Mouse (Mus musculus) lung, embryonic 15.5 days (tissue): Measurements from ENCODE around the gene Fndc3b. TPM values are rescaled to one million over a fixed set of nuclear protein-coding genes. Genes with fewer than 3 reads are reported as not detected.

ENCODE experiments used
- ATAC-seq: fragments of 200-750 bp; cut with Nextera tagmentation; 2 replicates; pipeline ENCODE4 v1.8.0; 2017; ENCODE audit warnings: moderate number of reproducible peaks, borderline replicate concordance; ENCODE audit not compliant: low FRiP score, low TSS enrichment; ENCODE audit errors: extremely low read depth
- H3K27ac ChIP-seq: fragments of 300-500 bp; sonication (generic); 2 replicates; pipeline ENCODE4 v1.5.1; 2015; ENCODE audit warnings: moderate library complexity, mild to moderate bottlenecking, inconsistent platforms
- H3K27me3 ChIP-seq: fragments of 300-500 bp; sonication (generic); 2 replicates; pipeline ENCODE4 v1.6.1; 2015; ENCODE audit warnings: inconsistent platforms
- H3K36me3 ChIP-seq: fragments of 300-500 bp; sonication (generic); 2 replicates; pipeline ENCODE4 v1.6.1; 2015; ENCODE audit warnings: inconsistent platforms
- H3K4me1 ChIP-seq: fragments of 300-500 bp; sonication (generic); 2 replicates; pipeline ENCODE4 v1.6.1; 2015; ENCODE audit warnings: inconsistent platforms
- H3K4me2 ChIP-seq: fragments of 300-500 bp; sonication (generic); 2 replicates; pipeline ENCODE4 v1.6.1; 2015; ENCODE audit warnings: inconsistent platforms, mild to moderate bottlenecking, moderate library complexity
- H3K4me3 ChIP-seq: fragments of 300-500 bp; sonication (generic); 2 replicates; pipeline ENCODE4 v1.5.1; 2015; ENCODE audit warnings: mild to moderate bottlenecking, inconsistent platforms
- H3K9ac ChIP-seq: fragments of 300-500 bp; sonication (generic); 2 replicates; pipeline ENCODE4 v1.6.1; 2015; ENCODE audit warnings: inconsistent platforms
- H3K9me3 ChIP-seq: fragments of 300-500 bp; sonication (generic); 2 replicates; pipeline ENCODE4 v1.6.1; 2016; ENCODE audit warnings: inconsistent platforms
- WGBS: fragments of 180-500 bp; shearing (Covaris S2); methylation state at CpG from one replicate; pipeline ENCODE4 v1.1.7; 2015; 5-methylcytosine and 5-hydroxymethylcytosine counted together
- polyA plus RNA-seq: library from polyadenylated mRNA; unstranded; fragments of >200 nt; fragmentation: Nextera tagmentation; extraction: Ambion mirVana; gene quantifications from 2 replicates; pipeline ENCODE4 v1.2.1, GENCODE M21; 2015

Fndc3b gene
- 33.5 and 35.7 TPM in 2 replicates for polyA plus RNA-seq

DNA sequence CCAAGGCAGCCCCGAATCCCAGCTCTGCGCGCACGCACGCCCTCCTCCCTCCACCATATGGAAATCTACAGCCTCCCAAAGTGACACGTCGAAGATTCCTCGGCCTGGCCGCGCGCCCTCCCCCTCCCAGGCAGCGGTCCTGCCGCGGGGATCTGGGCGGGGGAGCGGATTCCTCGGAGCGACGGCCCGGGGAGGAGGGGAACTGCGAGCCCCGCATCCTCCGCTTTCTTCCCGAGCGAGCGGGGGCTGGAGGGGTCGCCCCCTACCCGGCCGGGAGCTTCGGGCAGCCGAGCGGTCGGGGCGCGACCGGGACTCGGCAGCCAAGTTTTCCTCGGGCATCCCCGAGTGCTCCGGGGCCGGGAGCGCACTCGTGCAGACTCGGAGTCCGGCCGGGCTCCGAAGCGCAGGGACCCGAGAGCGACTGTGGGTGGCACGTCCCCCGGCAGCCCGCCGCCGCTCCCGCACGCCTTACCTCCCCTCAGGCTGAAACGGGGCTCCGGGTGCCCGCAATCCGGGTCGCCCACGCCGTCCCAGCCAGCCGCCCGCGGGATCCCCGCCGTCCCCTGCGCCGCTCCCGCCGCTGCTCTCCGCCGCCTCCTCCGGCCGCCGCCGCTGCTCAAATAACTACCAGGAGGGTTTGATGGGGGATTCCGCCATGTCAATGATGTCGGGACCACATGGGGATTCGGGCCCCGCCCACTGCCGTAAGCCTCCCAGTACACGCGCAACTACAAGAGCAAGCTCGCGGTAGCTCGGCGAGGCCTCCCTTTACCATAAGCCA lies at the start of gene Fndc3b:
Gene Fndc3b (minus strand): TSS at position 660 of the 781 bp plus-strand sequence.
- H3K4me1 ChIP-seq: peaks cover 25% of the 10 kb centered on the region
- H3K9me3 ChIP-seq: no peaks in the 10 kb centered on the region
- peak within 1 kb of the TSS; percentile 91 for H3K9ac ChIP-seq
- H3K36me3 ChIP-seq: no peaks in the 10 kb centered on the region
- H3K27me3 ChIP-seq: no peaks in the 10 kb centered on the region
- under 1% methylated on average over 75 of the region's 90 CpGs for whole genome bisulfite sequencing
- peak within 1 kb of the TSS; percentile 100 for H3K27ac ChIP-seq
- peak within 1 kb of the TSS; percentile 98 for H3K4me3 ChIP-seq
- peak; percentile 88 for ATAC-seq
- peak within 1 kb of the TSS; percentile 65 for H3K4me2 ChIP-seq

DNA sequence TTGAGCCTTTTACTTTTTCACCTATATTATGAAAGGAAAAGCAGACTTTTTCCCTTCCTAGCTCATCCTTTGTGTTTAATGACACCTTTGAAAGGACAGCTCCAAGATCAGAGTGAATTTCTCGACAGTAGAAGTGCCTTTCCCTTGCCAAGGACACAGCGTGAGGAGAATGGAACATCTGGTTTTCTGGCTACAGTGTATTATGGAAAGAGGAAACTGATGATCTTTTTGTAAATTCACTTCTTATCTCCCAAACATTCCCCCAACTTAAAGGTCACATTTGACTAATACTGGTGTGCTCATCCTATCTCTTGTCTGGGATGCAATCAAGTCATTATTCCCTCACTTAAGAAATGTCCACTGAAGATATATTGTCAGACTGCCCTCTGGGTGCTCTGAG lies 49.2 kb upstream of the Fndc3b start:
- Histone ChIP-seq H3K4me3 (no peak overlapping the region), H3K36me3 (no peaks in the 10 kb centered on the region), H3K27ac (no peak overlapping the region), H3K9me3 (no peaks in the 10 kb centered on the region), H3K4me1 (peaks cover 6% of the 10 kb centered on the region; the same call in 1 of the 2 replicates), H3K9ac (no peak overlapping the region), H3K27me3 (no peaks in the 10 kb centered on the region), H3K4me2 (no peak overlapping the region)
- 40% methylated on average over 2 of the region's 2 CpGs for WGBS
- ATAC-seq: no peak; the same call in 1 of the 2 replicates

DNA sequence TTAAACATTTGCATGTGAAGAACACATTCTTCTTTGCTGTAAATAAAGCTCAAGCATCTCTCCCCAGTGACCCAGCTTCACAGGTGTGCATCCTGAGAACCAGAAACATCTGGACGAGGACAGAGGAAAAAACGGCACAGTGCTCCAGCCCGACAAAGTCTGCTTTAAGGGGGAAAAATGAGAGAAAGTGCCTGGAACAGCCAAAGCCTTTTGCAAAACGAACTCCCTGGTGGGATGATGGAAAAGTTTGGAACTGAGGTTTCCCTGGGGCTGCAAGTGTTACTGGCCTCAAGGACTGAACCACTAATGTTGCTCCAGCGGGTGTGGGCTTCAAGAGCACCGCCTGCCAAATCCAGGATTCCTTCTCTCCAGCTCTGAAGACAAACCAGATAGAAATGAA lies 47.9 kb upstream of the Fndc3b start:
- peaks cover 6% of the 10 kb centered on the region; the same call in 1 of the 2 replicates for H3K4me1 ChIP-seq
- H3K27me3 ChIP-seq: no peaks in the 10 kb centered on the region
- H3K4me2 ChIP-seq: no peak overlapping the region
- no peaks in the 10 kb centered on the region for H3K36me3 ChIP-seq
- H3K9me3 ChIP-seq: no peaks in the 10 kb centered on the region
- no peak overlapping the region for H3K4me3 ChIP-seq
- no peak overlapping the region for H3K9ac ChIP-seq
- WGBS: 25% methylated on average over 6 of the region's 6 CpGs
- no peak overlapping the region for H3K27ac ChIP-seq
- ATAC-seq: no peak

DNA sequence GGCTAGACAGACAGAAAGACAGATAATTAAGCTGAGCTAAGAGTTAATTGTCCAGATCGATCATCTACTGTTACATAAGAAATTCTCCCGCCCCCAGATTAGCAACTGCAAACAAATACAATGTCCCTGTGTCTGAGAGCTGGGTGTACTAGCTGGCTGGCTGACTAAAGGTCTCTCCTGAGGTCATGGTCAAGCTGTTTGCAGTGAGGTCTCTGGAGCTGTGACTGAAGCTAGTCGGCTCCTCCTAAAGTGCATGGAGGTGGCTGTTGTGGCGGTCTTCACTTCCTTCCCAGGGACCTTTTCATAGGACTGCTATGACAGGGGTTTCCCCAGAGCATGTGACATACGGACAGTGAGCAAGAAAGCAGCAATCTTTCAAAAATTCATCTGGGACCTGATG lies 40.5 kb upstream of the Fndc3b start:
- H3K36me3 ChIP-seq: no peaks in the 10 kb centered on the region
- H3K4me2 ChIP-seq: no peak overlapping the region
- no peak overlapping the region for H3K4me3 ChIP-seq
- H3K9ac ChIP-seq: no peak overlapping the region
- no peaks in the 10 kb centered on the region for H3K4me1 ChIP-seq
- H3K9me3 ChIP-seq: no peaks in the 10 kb centered on the region
- WGBS: 50% methylated on average over 5 of the region's 5 CpGs
- ATAC-seq: no peak
- H3K27ac ChIP-seq: no peak overlapping the region
- H3K27me3 ChIP-seq: no peaks in the 10 kb centered on the region

DNA sequence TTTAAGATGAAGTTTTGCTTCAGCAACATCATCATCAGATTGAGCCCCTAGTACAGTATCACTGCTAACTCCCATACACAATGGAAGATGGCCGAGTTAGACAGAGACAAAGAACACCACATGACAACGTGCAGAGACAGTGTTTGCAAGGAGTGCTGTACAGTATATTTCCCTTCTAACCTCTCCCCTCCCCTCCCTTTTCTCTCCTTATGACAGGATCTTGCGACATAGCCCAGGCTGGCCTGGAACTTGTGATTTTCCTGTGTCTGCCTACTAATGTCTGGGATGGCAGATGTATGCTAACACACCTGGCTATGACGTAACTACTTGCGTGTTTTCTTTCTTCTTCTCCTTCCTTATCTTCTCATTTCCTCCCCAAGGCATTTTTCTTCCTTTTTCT lies 40.0 kb upstream of the Fndc3b start:
- Histone ChIP-seq H3K4me1 (no peaks in the 10 kb centered on the region), H3K36me3 (no peaks in the 10 kb centered on the region), H3K27me3 (no peaks in the 10 kb centered on the region), H3K4me3 (no peak overlapping the region), H3K9me3 (no peaks in the 10 kb centered on the region), H3K9ac (no peak overlapping the region), H3K27ac (no peak overlapping the region), H3K4me2 (no peak overlapping the region)
- WGBS: 62% methylated on average over 5 of the region's 5 CpGs
- ATAC-seq: no peak

DNA sequence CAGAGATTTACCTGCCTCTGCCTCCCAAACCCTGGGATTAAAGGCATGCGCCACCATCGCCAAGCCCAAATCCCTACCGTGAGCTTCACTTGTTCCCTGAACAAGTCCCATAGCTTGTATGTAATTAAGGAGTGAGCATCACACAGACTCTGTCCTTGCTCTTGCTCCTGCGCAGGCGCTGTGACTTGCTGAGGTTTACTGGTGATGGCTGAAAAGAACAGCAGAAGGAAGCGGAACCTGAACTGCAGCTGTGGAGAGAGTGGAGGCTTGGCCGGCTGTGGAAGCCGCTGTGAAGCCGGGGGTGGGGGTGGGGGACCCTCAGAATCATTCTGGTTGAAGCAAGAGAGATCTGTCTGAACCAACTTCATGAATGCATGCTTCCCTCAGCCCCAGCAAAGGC lies 34.5 kb upstream of the Fndc3b start:
- no peaks in the 10 kb centered on the region for H3K9me3 ChIP-seq
- no peak overlapping the region for H3K27ac ChIP-seq
- H3K36me3 ChIP-seq: no peaks in the 10 kb centered on the region
- H3K4me3 ChIP-seq: no peak overlapping the region
- ATAC-seq: no peak
- WGBS: 97% methylated on average over 9 of the region's 9 CpGs
- H3K9ac ChIP-seq: no peak overlapping the region
- H3K4me2 ChIP-seq: no peak overlapping the region
- H3K4me1 ChIP-seq: peaks cover 9% of the 10 kb centered on the region
- no peaks in the 10 kb centered on the region for H3K27me3 ChIP-seq

DNA sequence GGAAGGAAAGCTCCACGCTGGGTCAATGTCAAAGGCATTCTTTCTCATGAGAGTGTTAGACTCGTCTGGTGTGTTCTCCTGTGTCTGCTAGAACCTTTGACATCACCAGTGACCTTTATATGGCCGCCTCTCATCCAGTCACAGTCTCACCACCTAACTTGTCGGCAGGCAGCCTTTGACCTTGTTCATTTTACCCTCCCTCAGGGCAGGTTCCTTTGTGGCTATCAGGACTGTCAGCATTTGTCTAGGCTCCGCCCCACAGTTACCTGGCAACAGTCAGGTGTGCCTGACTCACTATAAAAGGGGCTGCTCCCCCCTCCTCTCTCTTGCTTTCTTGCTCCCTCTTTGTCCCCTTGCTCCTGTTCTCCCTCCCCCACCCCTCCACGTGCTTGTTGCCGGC lies 33.6 kb upstream of the Fndc3b start:
- no peak overlapping the region for H3K4me2 ChIP-seq
- no peaks in the 10 kb centered on the region for H3K27me3 ChIP-seq
- H3K9ac ChIP-seq: no peak overlapping the region
- no peak; the same call in 1 of the 2 replicates for ATAC-seq
- H3K36me3 ChIP-seq: no peaks in the 10 kb centered on the region
- peaks cover 9% of the 10 kb centered on the region for H3K4me1 ChIP-seq
- no peak overlapping the region for H3K27ac ChIP-seq
- no peaks in the 10 kb centered on the region for H3K9me3 ChIP-seq
- WGBS: 40% methylated on average over 7 of the region's 7 CpGs
- no peak overlapping the region for H3K4me3 ChIP-seq

DNA sequence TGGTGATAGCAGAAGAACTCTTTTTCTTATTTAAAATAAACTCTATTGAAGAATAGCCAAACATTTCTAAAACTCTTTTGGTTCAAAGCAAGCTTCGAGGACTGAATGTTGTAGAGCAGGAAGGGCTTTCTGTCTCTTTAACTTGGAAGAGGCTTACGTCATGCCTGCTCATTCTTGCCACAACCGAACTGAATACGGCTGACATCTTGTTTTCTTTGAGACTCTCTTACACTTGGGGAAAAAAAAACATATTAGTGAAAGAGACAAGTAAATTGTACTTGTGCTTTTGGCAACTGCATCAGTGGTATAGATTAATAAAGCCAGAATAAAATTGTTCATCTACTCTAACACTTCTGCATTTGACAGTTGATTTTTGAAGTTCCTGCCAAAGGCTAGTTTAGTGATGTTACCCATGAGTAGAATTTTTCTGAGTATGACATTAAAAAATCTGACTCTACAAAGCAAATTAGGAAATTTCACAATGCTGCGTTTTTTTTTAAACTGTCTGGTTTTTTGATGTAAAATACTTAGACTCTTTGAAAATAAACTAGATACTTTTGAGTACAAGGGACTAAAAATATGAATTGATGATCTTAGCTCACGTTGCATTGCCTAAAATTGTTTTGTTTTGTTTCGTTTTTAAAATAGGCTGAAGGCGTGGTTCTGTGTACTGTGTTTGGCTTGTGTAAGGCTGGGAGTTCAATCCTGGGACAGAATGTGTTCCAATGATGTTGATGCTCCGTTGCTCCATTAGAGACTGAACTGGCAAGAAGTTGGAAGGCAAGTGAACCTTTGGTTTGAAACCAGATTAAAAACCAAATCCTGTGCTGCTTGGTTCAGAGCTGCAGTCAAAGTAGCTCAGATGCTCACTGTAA lies 32.4 kb upstream of the Fndc3b start:
- Histone ChIP-seq H3K4me3 (no peak overlapping the region), H3K9me3 (no peaks in the 10 kb centered on the region), H3K9ac (no peak overlapping the region), H3K4me2 (no peak overlapping the region), H3K36me3 (no peaks in the 10 kb centered on the region), H3K4me1 (peaks cover 9% of the 10 kb centered on the region), H3K27ac (peak overlapping the region; percentile 31), H3K27me3 (no peaks in the 10 kb centered on the region)
- ATAC-seq: peak; percentile 81
- 40% methylated on average over 9 of the region's 9 CpGs for WGBS

DNA sequence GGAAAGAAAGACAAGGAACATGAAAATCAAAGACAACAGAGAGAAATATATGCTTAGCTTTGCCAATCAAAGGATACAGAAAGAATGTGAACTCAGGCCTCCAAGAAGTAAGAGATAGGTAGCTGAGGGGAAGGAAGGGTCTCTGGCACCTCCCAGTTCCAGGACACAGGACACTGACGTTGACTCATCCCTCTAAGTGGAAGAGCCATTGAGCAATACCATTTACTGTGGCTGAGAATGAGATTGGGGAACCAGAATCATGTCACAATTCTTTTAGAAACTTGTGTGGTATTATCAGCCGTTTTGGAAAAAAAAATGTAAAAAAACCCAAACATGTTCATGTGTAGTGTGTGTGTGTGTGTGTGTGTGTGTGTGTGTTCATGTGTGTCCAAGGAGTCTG lies 31.0 kb upstream of the Fndc3b start:
- no peak overlapping the region for H3K9ac ChIP-seq
- no peak overlapping the region for H3K4me3 ChIP-seq
- no peaks in the 10 kb centered on the region for H3K36me3 ChIP-seq
- H3K27me3 ChIP-seq: no peaks in the 10 kb centered on the region
- no peak for ATAC-seq
- H3K4me2 ChIP-seq: no peak overlapping the region
- peaks cover 9% of the 10 kb centered on the region for H3K4me1 ChIP-seq
- no peak overlapping the region for H3K27ac ChIP-seq
- 73% methylated on average over 2 of the region's 2 CpGs for WGBS
- H3K9me3 ChIP-seq: no peaks in the 10 kb centered on the region

DNA sequence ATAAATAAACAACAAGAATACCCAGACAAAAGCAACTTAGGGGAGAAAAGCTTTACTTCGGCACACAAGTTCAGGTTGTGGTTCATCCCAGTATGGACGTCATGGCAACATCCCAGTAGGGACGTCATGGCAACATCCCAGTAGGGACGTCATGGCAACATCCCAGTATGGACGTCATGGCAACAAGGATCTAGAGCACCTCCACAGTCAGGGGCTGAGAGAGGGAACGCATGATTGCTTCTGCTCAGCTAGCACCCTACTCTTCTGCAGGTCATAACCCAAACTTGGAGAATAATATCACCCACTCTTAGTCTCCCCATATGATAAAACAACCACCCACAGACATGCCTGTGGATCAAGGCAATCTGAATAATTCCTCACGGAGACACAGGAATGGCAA lies 29.0 kb upstream of the Fndc3b start:
- no peak overlapping the region for H3K4me2 ChIP-seq
- no peak overlapping the region for H3K4me3 ChIP-seq
- 86% methylated on average over 7 of the region's 7 CpGs for WGBS
- no peaks in the 10 kb centered on the region for H3K27me3 ChIP-seq
- no peaks in the 10 kb centered on the region for H3K9me3 ChIP-seq
- H3K9ac ChIP-seq: no peak overlapping the region
- no peaks in the 10 kb centered on the region for H3K36me3 ChIP-seq
- no peak overlapping the region for H3K27ac ChIP-seq
- no peak for ATAC-seq
- H3K4me1 ChIP-seq: peaks cover 17% of the 10 kb centered on the region

DNA sequence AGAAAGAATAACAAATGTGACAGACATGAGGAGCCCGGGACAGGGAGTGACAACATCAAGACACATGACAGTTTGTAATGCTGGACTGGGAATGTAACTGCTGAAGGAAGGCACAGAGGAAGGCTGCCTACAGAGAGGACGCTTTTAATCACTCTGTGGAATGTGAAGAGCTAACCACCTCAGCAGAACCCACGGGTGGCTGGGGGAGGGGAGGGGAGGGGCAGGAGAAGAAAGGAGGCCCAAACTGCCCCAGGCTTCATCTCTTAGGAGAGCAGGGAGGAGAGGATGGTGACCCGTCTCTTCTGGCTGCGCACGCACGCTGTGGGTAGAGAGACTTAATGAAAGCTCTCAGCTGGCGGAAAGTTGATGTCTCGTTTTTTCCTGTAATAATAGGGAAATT lies 25.1 kb upstream of the Fndc3b start:
- no peak overlapping the region for H3K4me3 ChIP-seq
- H3K36me3 ChIP-seq: no peaks in the 10 kb centered on the region
- ATAC-seq: peak; percentile 49; the same call in 1 of the 2 replicates
- no peak overlapping the region for H3K9ac ChIP-seq
- H3K4me2 ChIP-seq: peak overlapping the region; percentile 39
- H3K27me3 ChIP-seq: no peaks in the 10 kb centered on the region
- H3K4me1 ChIP-seq: peaks cover 9% of the 10 kb centered on the region
- WGBS: 23% methylated on average over 9 of the region's 9 CpGs
- H3K27ac ChIP-seq: peak overlapping the region; percentile 55
- H3K9me3 ChIP-seq: no peaks in the 10 kb centered on the region

DNA sequence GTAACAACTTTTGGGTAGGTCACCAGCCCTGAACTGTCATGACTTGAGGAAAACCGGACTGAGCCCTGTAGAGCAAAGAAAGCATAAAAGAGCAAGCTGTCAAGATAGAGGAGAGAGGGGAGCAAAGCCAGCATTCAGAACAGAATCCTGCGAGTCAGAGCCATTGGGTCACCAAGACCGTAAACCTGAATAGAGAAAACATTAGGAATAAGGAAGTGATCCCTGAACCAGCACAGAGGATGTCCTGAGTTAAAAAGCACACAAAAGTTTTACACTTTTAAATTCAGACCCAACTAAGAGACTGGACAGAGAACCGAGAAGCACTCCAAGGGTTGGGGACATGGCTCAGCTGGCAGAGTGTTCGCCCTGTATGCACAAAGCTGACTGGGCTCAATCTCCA lies 24.0 kb upstream of the Fndc3b start:
- peak overlapping the region; percentile 55; the same call in 1 of the 2 replicates for H3K27ac ChIP-seq

More for the DNA sequence above, 24.0 kb upstream of the Fndc3b start:
- H3K4me3 ChIP-seq: no peak overlapping the region
- no peak overlapping the region for H3K4me2 ChIP-seq
- H3K36me3 ChIP-seq: no peaks in the 10 kb centered on the region
- WGBS: 73% methylated on average over 5 of the region's 5 CpGs
- no peaks in the 10 kb centered on the region for H3K27me3 ChIP-seq
- peaks cover 9% of the 10 kb centered on the region for H3K4me1 ChIP-seq
- no peaks in the 10 kb centered on the region for H3K9me3 ChIP-seq
- no peak overlapping the region for H3K9ac ChIP-seq
- no peak for ATAC-seq
